Mouse (Mus musculus) lung, adult 2 months (tissue): ENCODE data around the gene Cpne7.

ENCODE experiments used
- CTCF ChIP-seq: fragments of 200-500 bp; IDR thresholded peaks from 2 replicates; pipeline ENCODE4 v1.5.1; 2011; ENCODE audit warnings: mild to moderate bottlenecking, low read length, control low read depth; ENCODE audit not compliant: insufficient read depth
- POLR2A ChIP-seq: fragments of 200-500 bp; IDR thresholded peaks from 2 replicates; pipeline ENCODE4 v1.6.1; 2011; ENCODE audit warnings: low read depth, mild to moderate bottlenecking, control low read depth, low read length, borderline replicate concordance; ENCODE audit errors: extremely low read depth

DNA sequence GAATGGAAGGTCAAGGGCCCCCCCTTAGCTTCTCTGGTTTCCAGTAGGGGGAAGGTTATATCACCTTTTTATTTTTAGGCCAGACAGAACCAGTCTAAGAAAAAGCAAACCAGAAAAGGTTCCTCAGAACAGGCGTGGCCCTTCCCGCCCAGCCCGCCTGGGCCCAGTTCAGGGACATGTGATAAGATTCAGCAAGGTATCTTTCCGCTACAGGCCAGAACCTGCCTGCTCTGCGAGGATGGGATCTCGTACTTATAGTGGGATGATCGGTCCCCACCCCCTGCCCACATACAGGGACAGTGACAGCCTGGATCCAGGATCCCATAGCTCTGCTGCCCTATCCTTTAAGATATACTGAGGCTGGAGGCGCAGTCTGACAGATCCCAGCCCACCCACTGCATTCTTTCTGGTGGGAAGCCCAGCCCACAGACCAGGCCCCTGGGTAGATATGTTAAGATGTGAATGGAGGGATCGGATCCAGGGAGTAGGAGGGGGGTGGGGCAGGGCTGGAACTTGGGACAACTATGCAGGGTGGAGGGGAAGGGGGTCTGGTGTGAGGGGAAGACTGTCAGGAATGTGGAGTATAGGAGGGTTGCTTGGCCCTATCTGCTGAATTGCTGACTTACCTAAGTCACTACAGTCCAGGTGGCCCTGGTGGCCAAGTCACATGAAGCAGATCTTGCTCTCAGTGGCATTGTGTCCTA, 39.0 kb downstream of the Cpne7 start:
- TF ChIP-seq POLR2A (no peak), CTCF (no peak)
